Mouse (Mus musculus) CD4-positive, CD25-positive, alpha-beta regulatory T cell, adult 4 months (primary cell): ENCODE measurements around the gene Dgki. TPM values are rescaled to one million over a fixed set of nuclear protein-coding genes. Genes with fewer than 3 reads are reported as not detected.

ENCODE experiments used
- ATAC-seq: one replicate; pipeline ENCODE4 v1.8.0; 2017
- polyA plus RNA-seq, 2 experiments: library from polyadenylated mRNA; unstranded; fragments of 100-300 nt; shearing (Covaris generic); gene quantifications; one replicate each; pipeline ENCODE4 v1.2.1; 2017

The Dgki gene
- polyA plus RNA-seq, 2 experiments from 2014 or later: 0.19 TPM; not detected in 1

- no peak for ATAC-seq
Observed at GRCm38 (mm10) chr6:37057957-37058356, 242.0 kb downstream of the Dgki start.

- no peak for ATAC-seq
Observed at GRCm38 (mm10) chr6:37057536-37057935, 242.4 kb downstream of the Dgki start.

GRCm38 (mm10) chr6:37055634-37056033, 244.3 kb downstream of the Dgki start:
- ATAC-seq: peak; percentile 12

GRCm38 (mm10) chr6:37055128-37055527, 244.9 kb downstream of the Dgki start:
- peak; percentile 51 for ATAC-seq

DNA sequence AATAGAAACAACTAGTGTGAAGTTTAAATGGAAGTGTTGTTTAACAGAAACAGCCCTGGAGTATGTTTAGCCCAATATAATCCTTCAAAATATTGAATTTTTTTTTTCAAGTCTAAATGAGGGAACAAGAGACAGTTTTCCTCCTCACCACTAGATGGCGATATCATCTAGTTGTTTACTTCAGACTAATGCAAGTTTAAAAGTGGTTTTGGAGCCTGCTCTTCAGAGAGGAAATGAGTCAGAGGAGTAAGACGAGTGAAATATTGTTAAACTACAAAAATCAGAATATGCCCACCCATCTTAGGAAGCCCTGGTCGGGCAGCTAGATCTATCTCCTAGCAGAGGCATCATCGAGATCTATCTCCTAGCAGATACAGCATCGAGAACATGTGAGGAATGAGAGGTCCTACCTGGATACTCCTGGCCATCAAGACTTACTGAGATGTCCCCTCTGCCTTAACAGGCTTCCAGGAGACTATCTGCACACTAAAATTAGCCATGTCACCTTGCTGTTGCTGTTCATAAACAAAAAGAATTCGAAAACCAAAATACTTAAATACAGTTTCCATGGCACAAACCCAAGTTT, 245.5 kb downstream of the Dgki start:
- peak; percentile 78 for ATAC-seq

- ATAC-seq: no peak
Observed at GRCm38 (mm10) chr6:37053411-37053810, 246.6 kb downstream of the Dgki start.

DNA sequence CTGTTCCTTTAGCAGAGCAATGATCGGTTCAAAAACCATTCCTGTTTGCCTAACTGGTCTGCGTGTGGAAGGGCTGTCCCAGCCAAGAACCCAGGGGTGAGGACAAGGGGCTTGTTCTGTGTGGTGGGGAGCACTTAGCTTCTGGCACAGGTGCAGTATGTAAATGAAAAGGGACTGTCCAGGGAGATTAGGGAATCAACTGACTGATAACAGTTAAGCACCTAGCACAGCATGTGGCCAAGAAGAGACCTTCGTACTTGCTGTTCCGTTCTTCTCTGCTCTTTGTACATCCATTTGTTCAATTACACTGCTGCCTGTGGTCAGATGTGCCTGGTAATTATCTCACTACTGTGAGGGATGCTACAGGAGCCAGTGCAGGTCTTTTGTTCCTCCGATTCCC, 248.3 kb downstream of the Dgki start:
- ATAC-seq: no peak

GRCm38 (mm10) chr6:37051150-37051549, 248.8 kb downstream of the Dgki start:
- no peak for ATAC-seq

DNA sequence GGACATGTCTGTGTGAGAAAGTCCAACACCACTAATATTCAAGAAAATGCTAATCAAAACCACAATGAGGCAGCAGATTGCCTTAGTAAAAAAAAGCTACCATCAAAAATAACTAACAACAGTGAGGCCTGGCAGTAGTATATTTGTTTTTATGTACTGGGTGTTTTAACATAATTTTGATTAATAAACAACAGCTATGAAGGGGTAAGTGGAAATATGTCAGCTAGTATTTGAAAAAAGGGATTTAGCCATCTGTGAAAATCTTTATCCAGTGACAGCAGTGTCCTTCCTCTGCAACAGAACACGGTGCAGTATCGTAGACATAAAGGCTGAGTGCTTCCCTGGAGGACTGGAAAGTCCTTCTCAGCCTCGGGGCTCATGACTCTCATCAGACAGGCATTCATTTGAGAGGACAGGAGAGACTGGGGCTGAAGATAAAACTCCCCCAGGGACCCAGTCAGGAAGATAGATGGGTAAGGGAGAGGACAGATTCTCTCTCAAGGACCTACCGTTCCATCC, 252.3 kb downstream of the Dgki start:
- no peak for ATAC-seq

DNA sequence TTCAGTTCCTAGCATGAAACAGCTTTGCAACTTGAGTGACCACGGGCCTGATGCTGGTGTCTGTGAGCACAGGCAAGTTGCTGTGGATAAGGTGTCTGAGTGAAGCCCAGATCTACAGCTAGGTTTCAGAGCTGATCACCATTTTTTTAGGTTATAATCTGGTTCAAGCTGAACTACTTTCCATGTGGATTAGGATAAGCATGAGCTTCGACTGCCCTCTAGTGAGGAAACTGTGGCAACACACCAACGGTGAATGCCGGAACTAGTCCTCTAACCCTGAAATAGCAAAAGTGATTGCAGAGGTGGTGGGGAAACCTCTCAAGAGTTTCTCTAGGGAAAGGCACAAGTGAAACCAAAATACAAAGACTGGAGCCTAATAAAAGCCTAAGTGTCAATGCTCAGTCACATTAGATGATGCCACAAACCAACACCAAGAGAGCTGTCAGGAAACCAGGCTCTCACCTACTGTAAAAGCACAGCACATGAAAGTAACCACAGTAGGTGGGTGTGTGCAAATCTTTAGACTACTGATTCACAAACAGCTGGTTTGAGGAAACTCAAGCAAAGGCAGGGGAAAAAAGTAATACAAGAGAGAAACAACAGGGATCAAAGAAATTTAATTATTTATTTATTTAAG, 253.7 kb downstream of the Dgki start:
- ATAC-seq: peak; percentile 49

DNA sequence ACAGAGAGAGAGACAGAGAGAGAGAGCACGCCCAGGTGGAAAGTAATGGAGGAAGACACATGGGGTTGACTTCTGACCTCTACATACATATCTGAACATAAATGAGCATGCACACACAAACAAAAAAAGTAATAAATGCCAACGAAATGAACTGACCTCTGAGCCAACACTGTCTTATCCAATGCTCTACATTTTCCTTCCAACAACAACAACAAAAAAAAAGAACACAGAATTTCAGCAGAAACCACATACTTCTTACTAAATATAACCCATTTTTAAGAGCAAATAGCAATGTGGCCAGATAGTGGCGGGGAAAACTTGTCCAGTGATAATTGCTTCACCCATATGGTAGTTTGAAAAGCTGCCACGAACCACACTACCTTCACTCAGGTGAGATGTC, 255.2 kb downstream of the Dgki start:
- no peak for ATAC-seq

GRCm38 (mm10) chr6:37038444-37038843, 261.5 kb downstream of the Dgki start:
- ATAC-seq: no peak

- peak; percentile 72 for ATAC-seq
Observed at GRCm38 (mm10) chr6:37037115-37037908, 262.7 kb downstream of the Dgki start.

GRCm38 (mm10) chr6:37035681-37036080, 264.3 kb downstream of the Dgki start:
- ATAC-seq: no peak

DNA sequence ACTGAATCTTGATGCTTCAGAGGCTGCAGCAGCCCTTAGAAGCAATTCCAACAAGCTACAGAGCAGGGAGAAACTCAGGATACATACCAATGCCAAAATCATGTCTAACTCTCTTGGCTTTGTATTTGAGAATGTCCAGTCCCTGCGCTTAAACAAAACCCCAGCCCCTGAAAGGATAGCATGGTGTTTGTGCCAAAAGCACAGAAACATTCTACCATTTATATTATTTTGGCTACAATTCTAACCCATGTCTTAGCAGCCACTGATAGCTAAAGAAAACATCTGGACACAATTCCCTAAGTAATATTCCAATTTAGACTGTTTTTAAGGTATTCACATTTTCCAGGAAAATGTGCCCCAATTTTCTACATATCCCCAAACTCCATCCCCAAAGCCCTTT, 269.0 kb downstream of the Dgki start:
- ATAC-seq: no peak

DNA sequence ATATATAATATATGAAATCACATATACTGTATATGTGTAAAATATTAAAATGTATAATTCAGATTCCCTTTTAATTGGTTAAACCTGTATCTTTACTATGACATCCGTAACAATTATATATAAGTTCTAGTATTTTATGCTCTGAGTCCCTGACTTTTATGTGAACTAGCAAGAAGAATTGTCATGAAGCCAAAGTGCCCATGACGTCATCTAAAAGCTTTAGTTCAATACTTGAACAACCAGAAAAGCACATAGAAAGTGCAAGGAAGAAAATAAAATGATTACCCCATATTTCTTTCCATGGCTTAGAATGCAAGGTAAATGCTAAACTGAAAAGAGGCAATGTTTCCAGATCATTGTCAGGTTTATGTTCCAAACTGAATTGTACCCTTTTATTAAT, 269.6 kb downstream of the Dgki start:
- no peak for ATAC-seq

DNA sequence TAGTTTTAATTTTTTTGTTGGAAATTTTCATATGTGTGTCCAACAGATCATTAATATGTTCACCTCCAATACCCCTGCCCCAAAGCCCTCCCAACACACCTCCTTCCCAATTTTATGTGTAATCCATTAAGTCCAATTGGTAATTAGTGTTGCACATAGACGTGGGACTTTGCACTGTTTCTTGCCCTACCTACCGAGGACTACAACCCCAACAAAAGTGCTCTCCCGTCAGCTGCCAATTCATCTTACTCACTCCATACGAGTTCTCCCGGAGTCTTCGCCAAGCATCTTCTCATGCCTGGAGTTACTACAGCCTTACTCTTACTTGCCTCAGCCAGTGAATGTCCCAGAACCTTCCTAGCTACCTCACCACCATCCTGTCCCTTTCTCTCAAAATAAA, 271.1 kb downstream of the Dgki start:
- no peak for ATAC-seq

DNA sequence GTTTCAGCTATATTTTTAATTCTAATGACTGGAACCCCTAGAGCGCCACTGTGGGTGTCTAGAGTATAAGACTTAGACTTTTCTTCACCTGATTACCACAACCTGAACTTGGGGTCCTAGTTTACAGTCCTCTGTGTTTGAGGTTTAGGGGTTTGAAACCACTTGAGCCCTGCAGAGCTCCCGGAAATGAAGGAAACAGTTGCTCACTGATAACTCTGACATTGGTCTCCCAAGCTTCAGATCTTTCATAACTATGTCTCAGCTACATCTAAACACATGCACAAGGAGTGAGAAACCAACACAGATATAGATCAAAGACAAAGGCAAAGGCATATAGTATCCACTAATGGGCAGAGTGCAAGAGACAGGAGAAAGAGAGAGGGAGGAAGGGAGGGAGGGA, 271.7 kb downstream of the Dgki start:
- no peak for ATAC-seq

DNA sequence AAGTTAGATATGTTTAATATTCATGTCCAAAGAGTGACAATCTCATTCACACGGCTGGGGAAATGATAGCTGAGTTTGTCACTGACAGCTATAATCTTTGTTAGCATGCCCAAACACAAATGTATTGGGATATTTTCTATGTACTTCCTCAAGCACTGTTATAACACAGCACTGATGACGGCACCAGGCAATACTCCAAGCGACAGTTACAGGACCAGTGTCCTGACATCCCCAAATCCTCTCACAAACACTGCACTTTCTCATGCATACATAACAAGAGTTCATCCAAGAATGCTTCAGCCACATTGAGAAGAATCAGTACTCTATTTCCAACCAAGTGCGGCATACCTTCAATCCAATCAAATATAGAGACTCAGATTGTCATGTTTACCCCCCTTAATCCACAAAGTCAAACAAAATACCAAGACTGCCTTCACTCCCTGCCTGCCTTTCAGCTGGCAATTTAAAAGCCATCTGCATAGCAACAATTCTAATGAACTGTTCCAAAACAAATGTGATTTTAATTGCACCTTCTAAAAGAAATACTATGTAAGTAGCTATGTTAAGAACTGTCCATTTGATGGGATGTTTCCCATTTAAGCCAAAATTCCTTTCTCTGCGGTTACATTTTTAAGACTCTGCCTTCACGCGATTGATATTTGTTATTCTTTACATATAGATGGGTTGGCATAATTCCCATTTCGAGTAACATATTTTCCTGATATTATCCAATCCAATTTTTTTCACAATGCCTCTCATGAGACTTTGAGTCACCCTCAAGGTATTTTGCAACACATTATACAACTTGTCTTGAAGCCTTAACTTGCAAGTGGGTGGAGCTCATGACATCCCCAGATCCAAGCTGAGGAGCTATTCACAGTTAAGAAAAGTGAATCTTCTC, 273.4 kb downstream of the Dgki start:
- ATAC-seq: no peak

DNA sequence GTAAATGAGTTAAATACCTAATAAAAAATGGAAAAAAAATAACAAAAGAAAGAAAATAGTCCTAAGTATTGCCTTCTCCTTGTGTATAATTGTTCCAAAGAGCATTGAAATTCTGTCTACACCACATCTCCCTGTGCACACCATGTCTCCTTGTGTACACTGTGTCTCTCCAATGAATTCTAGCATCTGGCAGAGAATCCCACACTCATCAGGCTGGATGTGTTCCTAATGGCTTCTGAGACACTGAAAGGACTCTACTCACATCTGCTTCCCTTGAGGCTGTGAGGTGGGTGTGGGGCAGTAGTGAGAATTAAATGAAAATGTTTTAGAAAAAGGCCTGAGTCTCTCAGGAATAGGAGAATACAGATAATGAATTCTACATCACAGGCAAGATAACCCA, 283.9 kb downstream of the Dgki start:
- ATAC-seq: no peak

GRCm38 (mm10) chr6:37011597-37011996, 288.4 kb downstream of the Dgki start:
- ATAC-seq: no peak

GRCm38 (mm10) chr6:37007573-37007972, 292.4 kb downstream of the Dgki start:
- ATAC-seq: no peak

DNA sequence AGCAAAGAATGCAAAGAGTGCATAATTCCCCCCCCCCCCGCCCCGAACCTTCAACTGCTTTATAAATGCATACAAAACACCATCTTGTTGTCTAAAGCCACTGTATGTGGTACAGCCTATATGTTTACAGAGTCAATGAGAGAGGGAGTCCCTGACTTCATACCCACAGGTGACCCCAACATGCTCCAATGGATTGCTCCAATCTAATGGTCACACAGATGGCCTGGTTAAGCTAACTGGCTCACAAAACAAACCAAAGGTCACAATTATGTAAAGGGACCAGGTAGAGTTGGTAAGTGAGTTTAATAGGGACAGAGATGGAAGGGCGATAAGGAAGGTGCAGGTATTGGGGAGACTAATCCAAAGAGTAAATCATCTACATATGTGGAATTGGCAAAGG, 295.1 kb downstream of the Dgki start:
- no peak for ATAC-seq
